Mouse (Mus musculus): ENCODE data around the gene Fam243. TPM values are rescaled to one million over a fixed set of nuclear protein-coding genes. Genes with fewer than 3 reads are reported as not detected.

Fam243 gene
- polyA plus RNA-seq, 1 experiment from 2014 or later, result not detected

GRCm38 (mm10) chr16:92292101-92292500, 29.1 kb downstream of the Fam243 start, which contains the start of gene Kcne2:
TSS of gene Kcne2 (plus strand) at chr16:92292389.
- peaks cover 7% of the 10 kb centered on the region; the same call in 1 of the 2 replicates for H3K27me3 ChIP-seq
- no peak within 1 kb of the TSS for H3K4me3 ChIP-seq
- H3K36me3 ChIP-seq (ENCODE audit: poor library complexity, severe bottlenecking), result no peaks in the 10 kb centered on the region
- 75% methylated on average over 10 of the region's 10 CpGs for WGBS
- no peak for ATAC-seq
- no peak within 1 kb of the TSS for H3K27ac ChIP-seq
- no peaks in the 10 kb centered on the region; the same call in 1 of the 2 replicates for H3K4me1 ChIP-seq
- H3K9ac ChIP-seq, result no peak within 1 kb of the TSS
- H3K9me3 ChIP-seq (replicated peaks), result no peaks in the 10 kb centered on the region
- H3K4me2 ChIP-seq, result no peak within 1 kb of the TSS

- no peak overlapping the region for H3K9ac ChIP-seq
- no peak for ATAC-seq
- no peak overlapping the region for H3K4me2 ChIP-seq
- no peak overlapping the region for H3K4me3 ChIP-seq
- no peaks in the 10 kb centered on the region; the same call in 1 of the 2 replicates for H3K4me1 ChIP-seq
- H3K36me3 ChIP-seq (ENCODE audit: poor library complexity, severe bottlenecking), result no peaks in the 10 kb centered on the region
- H3K9me3 ChIP-seq (replicated peaks), result no peaks in the 10 kb centered on the region
- H3K27me3 ChIP-seq, result peaks cover 4% of the 10 kb centered on the region; the same call in 1 of the 2 replicates
- H3K27ac ChIP-seq, result no peak overlapping the region
Observed at GRCm38 (mm10) chr16:92290045-92290444, 31.2 kb downstream of the Fam243 start.

- H3K9me3 ChIP-seq (replicated peaks), result no peaks in the 10 kb centered on the region
- no peak for ATAC-seq
- 91% methylated on average over 9 of the region's 9 CpGs for WGBS
- peaks cover 4% of the 10 kb centered on the region; the same call in 1 of the 2 replicates for H3K27me3 ChIP-seq
- no peak overlapping the region for H3K9ac ChIP-seq
- H3K4me2 ChIP-seq, result no peak overlapping the region
- H3K4me3 ChIP-seq, result no peak overlapping the region
- H3K27ac ChIP-seq, result no peak overlapping the region
- no peaks in the 10 kb centered on the region for H3K36me3 ChIP-seq (ENCODE audit: poor library complexity, severe bottlenecking)
- no peaks in the 10 kb centered on the region for H3K4me1 ChIP-seq
Observed at GRCm38 (mm10) chr16:92288778-92289177, 32.5 kb downstream of the Fam243 start.

GRCm38 (mm10) chr16:92286609-92287008, 34.6 kb downstream of the Fam243 start:
- no peak overlapping the region for H3K27ac ChIP-seq
- 9% methylated on average over 7 of the region's 7 CpGs for WGBS
- no peak overlapping the region for H3K4me3 ChIP-seq
- H3K27me3 ChIP-seq, result no peaks in the 10 kb centered on the region; the same call in 1 of the 2 replicates
- no peaks in the 10 kb centered on the region for H3K36me3 ChIP-seq (ENCODE audit: poor library complexity, severe bottlenecking)
- H3K4me1 ChIP-seq, result no peaks in the 10 kb centered on the region
- no peak overlapping the region for H3K9ac ChIP-seq
- ATAC-seq, result no peak
- H3K9me3 ChIP-seq (replicated peaks), result no peaks in the 10 kb centered on the region
- no peak overlapping the region for H3K4me2 ChIP-seq

- 69% methylated on average over 10 of the region's 10 CpGs for WGBS
- Histone ChIP-seq H3K4me3 (no peak overlapping the region), H3K9ac (no peak overlapping the region), H3K4me2 (no peak overlapping the region), H3K36me3 (ENCODE audit: poor library complexity, severe bottlenecking) (no peaks in the 10 kb centered on the region), H3K9me3 (replicated peaks) (no peaks in the 10 kb centered on the region), H3K4me1 (no peaks in the 10 kb centered on the region), H3K27me3 (no peaks in the 10 kb centered on the region), H3K27ac (no peak overlapping the region)
- no peak for ATAC-seq
Observed at GRCm38 (mm10) chr16:92285068-92285467, 36.2 kb downstream of the Fam243 start.

- Histone ChIP-seq H3K4me3 (no peak overlapping the region), H3K36me3 (ENCODE audit: poor library complexity, severe bottlenecking) (no peaks in the 10 kb centered on the region), H3K27ac (no peak overlapping the region), H3K9me3 (replicated peaks) (no peaks in the 10 kb centered on the region), H3K9ac (no peak overlapping the region), H3K4me2 (no peak overlapping the region), H3K4me1 (no peaks in the 10 kb centered on the region), H3K27me3 (no peaks in the 10 kb centered on the region)
- 71% methylated on average over 5 of the region's 5 CpGs for WGBS
- no peak for ATAC-seq
Observed at GRCm38 (mm10) chr16:92282671-92283070, 38.6 kb downstream of the Fam243 start.

GRCm38 (mm10) chr16:92275526-92275925, 45.7 kb downstream of the Fam243 start:
- Histone ChIP-seq H3K36me3 (ENCODE audit: poor library complexity, severe bottlenecking) (no peaks in the 10 kb centered on the region), H3K4me1 (no peaks in the 10 kb centered on the region), H3K4me2 (no peak overlapping the region), H3K4me3 (no peak overlapping the region), H3K27ac (no peak overlapping the region), H3K9me3 (replicated peaks) (no peaks in the 10 kb centered on the region), H3K9ac (no peak overlapping the region), H3K27me3 (no peaks in the 10 kb centered on the region)
- 84% methylated on average over 4 of the region's 4 CpGs for WGBS
- ATAC-seq, result no peak

GRCm38 (mm10) chr16:92274516-92274915, 46.7 kb downstream of the Fam243 start:
- no peaks in the 10 kb centered on the region for H3K27me3 ChIP-seq
- no peak overlapping the region for H3K4me3 ChIP-seq
- no peak overlapping the region for H3K4me2 ChIP-seq
- no peak overlapping the region for H3K27ac ChIP-seq
- ATAC-seq, result no peak
- H3K36me3 ChIP-seq (ENCODE audit: poor library complexity, severe bottlenecking), result no peaks in the 10 kb centered on the region
- H3K9me3 ChIP-seq (replicated peaks), result no peaks in the 10 kb centered on the region
- no peak overlapping the region for H3K9ac ChIP-seq
- 83% methylated on average over 5 of the region's 5 CpGs for WGBS
- H3K4me1 ChIP-seq, result no peaks in the 10 kb centered on the region

Other genes with a start within 250 kb of the Fam243 start
- gene Kcne2, start 29.1 kb downstream of the Fam243 start, polyA plus RNA-seq (2015; fragmentation: Nextera tagmentation; extraction: Ambion mirVana), result 9.7 and 16.4 TPM in 2 replicates
- gene Smim11, start 20.2 kb downstream of the Fam243 start, polyA plus RNA-seq (2015; fragmentation: Nextera tagmentation; extraction: Ambion mirVana), result 123 and 144 TPM in 2 replicates
- not detected in 2 replicates for gene Kcne1, start 38.0 kb upstream of the Fam243 start, polyA plus RNA-seq (2015; fragmentation: Nextera tagmentation; extraction: Ambion mirVana)
- 34.3 and 36.5 TPM in 2 replicates for gene Rcan1, start 149.4 kb upstream of the Fam243 start, polyA plus RNA-seq (2015; fragmentation: Nextera tagmentation; extraction: Ambion mirVana)
- 3.6 and 5.6 TPM in 2 replicates for gene Clic6, start 164.3 kb upstream of the Fam243 start, polyA plus RNA-seq (2015; fragmentation: Nextera tagmentation; extraction: Ambion mirVana)

Measured in forebrain, embryonic 13.5 days (tissue).